Mouse (Mus musculus): ENCODE results near the gene Map3k5.

DNA sequence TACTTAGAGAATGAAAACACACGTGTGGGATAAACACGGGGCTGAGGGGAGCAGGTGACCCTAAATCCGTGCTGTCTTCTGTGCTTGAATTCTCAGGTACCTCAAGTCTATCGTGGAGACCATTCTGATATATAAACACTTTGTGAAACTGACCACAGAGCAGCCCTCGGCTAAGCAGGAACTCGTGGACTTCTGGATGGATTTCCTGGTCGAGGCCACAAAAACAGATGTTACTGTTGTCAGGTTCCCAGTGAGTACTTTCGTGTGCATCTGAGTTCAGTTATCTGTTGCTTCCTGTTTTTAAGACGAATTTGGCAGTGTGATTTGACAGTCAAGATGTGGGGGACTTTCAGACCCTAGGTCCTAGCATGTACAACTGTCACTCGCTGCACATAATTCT lies 124.6 kb downstream of the Map3k5 start:
- TF ChIP-seq CTCF (IDR thresholded peaks at IDR 0.05; ENCODE audit: extremely low read depth, insufficient read depth, insufficient read length, insufficient replicate concordance), result no peak
- TF ChIP-seq POLR2A (IDR thresholded peaks at IDR 0.05; ENCODE audit: low read depth, low read length), result no peak

Measured in spleen, adult 2 months (tissue).